Mouse (Mus musculus): ENCODE data around the gene Tenm1. TPM values are rescaled to one million over a fixed set of nuclear protein-coding genes. Genes with fewer than 3 reads are reported as not detected.

Tenm1 gene
- polyA plus RNA-seq, 1 experiment from 2014 or later: 0.72 TPM

GRCm38 (mm10) chrX:42557284-42557683 is 871.6 kb downstream of the Tenm1 start:
- no peaks in the 10 kb centered on the region for H3K4me1 ChIP-seq (ENCODE audit: insufficient read depth, low read length)
- no peak overlapping the region for H3K27ac ChIP-seq (ENCODE audit: low read length)
- no peaks in the 10 kb centered on the region for H3K36me3 ChIP-seq (ENCODE audit: insufficient read depth, low read length)
- no peak overlapping the region for H3K4me2 ChIP-seq (replicated peaks; ENCODE audit: low read depth, low read length)
- H3K9me3 ChIP-seq (ENCODE audit: low read length): no peaks in the 10 kb centered on the region
- ATAC-seq (ENCODE audit: low FRiP score, low TSS enrichment): no peak
- H3K9ac ChIP-seq (replicated peaks; ENCODE audit: low read length): no peak overlapping the region
- no peaks in the 10 kb centered on the region; the same call in 1 of the 2 replicates for H3K27me3 ChIP-seq (ENCODE audit: insufficient read depth, low read length)
- no peak overlapping the region for H3K4me3 ChIP-seq (ENCODE audit: low read length)
- WGBS: 30% methylated on average over 7 of the region's 7 CpGs

GRCm38 (mm10) chrX:42548513-42548912 is 880.4 kb downstream of the Tenm1 start:
- 75% methylated on average over 4 of the region's 4 CpGs for WGBS
- no peak overlapping the region for H3K4me3 ChIP-seq (ENCODE audit: low read length)
- H3K36me3 ChIP-seq (ENCODE audit: insufficient read depth, low read length): no peaks in the 10 kb centered on the region
- no peak overlapping the region for H3K9ac ChIP-seq (replicated peaks; ENCODE audit: low read length)
- no peak overlapping the region for H3K27ac ChIP-seq (ENCODE audit: low read length)
- no peaks in the 10 kb centered on the region for H3K9me3 ChIP-seq (ENCODE audit: low read length)
- H3K4me1 ChIP-seq (ENCODE audit: insufficient read depth, low read length): no peaks in the 10 kb centered on the region
- H3K4me2 ChIP-seq (replicated peaks; ENCODE audit: low read depth, low read length): no peak overlapping the region
- H3K27me3 ChIP-seq (ENCODE audit: insufficient read depth, low read length): no peaks in the 10 kb centered on the region
- no peak for ATAC-seq (ENCODE audit: low FRiP score, low TSS enrichment)

DNA sequence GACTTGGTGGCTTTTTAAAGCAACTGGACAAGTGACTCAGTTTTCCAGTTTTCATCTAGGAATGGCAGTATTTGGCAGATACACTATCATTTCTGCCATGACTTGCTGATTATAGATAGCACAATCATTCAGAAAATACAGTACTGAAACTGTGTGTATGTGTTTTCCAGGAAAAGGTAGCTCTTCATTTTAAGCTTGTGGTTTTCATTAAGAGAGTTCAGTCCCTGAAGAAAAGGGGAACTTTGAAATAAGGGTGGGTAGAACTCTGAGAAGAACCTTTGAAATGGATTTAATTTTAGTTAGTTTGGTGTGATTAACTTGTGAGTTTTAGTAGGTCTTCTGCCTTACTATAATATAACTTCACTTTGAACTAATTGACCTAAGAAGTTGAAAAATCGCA is 883.9 kb downstream of the Tenm1 start:
- H3K4me1 ChIP-seq (ENCODE audit: insufficient read depth, low read length): no peaks in the 10 kb centered on the region
- ATAC-seq (ENCODE audit: low FRiP score, low TSS enrichment): no peak
- 85% methylated on average over 1 of the region's 1 CpGs for WGBS

GRCm38 (mm10) chrX:42540756-42541053 is 888.2 kb downstream of the Tenm1 start:
- H3K4me1 ChIP-seq (ENCODE audit: insufficient read depth, low read length): no peaks in the 10 kb centered on the region
- no peak overlapping the region for H3K9ac ChIP-seq (replicated peaks; ENCODE audit: low read length)
- peak overlapping the region; percentile 40 for H3K4me2 ChIP-seq (replicated peaks; ENCODE audit: low read depth, low read length)
- ATAC-seq (ENCODE audit: low FRiP score, low TSS enrichment): no peak
- H3K4me3 ChIP-seq (ENCODE audit: low read length): peak overlapping the region; percentile 28
- no peaks in the 10 kb centered on the region for H3K36me3 ChIP-seq (ENCODE audit: insufficient read depth, low read length)
- no peak overlapping the region for H3K27ac ChIP-seq (ENCODE audit: low read length)
- 45% methylated on average over 5 of the region's 5 CpGs for WGBS
- H3K27me3 ChIP-seq (ENCODE audit: insufficient read depth, low read length): no peaks in the 10 kb centered on the region
- no peaks in the 10 kb centered on the region for H3K9me3 ChIP-seq (ENCODE audit: low read length)

More for the DNA sequence above, 883.9 kb downstream of the Tenm1 start:
- Histone ChIP-seq H3K36me3 (ENCODE audit: insufficient read depth, low read length) (no peaks in the 10 kb centered on the region), H3K27ac (ENCODE audit: low read length) (no peak overlapping the region), H3K27me3 (ENCODE audit: insufficient read depth, low read length) (no peaks in the 10 kb centered on the region), H3K9ac (replicated peaks; ENCODE audit: low read length) (no peak overlapping the region), H3K9me3 (ENCODE audit: low read length) (no peaks in the 10 kb centered on the region), H3K4me3 (ENCODE audit: low read length) (no peak overlapping the region), H3K4me2 (replicated peaks; ENCODE audit: low read depth, low read length) (no peak overlapping the region)

DNA sequence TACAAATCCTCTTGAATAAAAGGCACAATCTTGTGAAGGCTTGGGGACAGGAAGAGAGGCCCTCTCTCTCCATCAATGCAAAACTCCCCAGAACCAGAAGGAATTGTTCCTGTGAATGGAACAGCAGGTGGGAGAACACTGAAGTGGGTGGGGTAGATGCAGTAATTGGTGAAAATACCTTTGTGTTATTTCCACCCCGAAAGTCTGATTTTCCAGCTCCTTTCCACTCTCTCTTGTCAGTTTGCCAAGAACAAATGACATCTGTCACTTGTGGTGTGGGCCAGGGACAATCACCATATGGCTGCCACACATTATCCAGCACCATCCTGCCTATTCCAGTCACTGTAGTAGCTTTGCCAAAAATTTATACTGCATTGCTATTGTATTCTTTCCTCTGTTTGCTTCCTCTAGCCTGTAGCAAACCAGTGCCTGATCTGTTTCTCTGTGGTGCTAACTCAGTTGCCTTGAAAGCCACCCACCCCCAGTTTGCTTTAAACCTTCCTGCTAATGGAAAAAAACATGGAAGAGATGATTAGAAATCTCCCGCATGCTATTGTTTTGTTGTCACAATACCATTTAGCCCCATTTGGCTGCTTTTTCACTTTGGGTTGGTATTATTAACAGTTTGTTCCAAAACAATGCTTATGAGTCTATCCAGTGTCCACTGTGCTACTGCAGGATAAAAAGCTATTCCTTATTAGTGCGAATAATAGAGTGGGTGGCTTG is 888.7 kb downstream of the Tenm1 start:
- H3K4me2 ChIP-seq (replicated peaks; ENCODE audit: low read depth, low read length): peak overlapping the region; percentile 40

GRCm38 (mm10) chrX:42530703-42531102 is 898.2 kb downstream of the Tenm1 start:
- ATAC-seq (ENCODE audit: low FRiP score, low TSS enrichment): no peak
- Histone ChIP-seq H3K4me2 (replicated peaks; ENCODE audit: low read depth, low read length) (no peak overlapping the region), H3K4me3 (ENCODE audit: low read length) (no peak overlapping the region), H3K4me1 (ENCODE audit: insufficient read depth, low read length) (no peaks in the 10 kb centered on the region), H3K27ac (ENCODE audit: low read length) (no peak overlapping the region), H3K36me3 (ENCODE audit: insufficient read depth, low read length) (no peaks in the 10 kb centered on the region), H3K9me3 (ENCODE audit: low read length) (no peaks in the 10 kb centered on the region), H3K9ac (replicated peaks; ENCODE audit: low read length) (no peak overlapping the region), H3K27me3 (ENCODE audit: insufficient read depth, low read length) (no peaks in the 10 kb centered on the region)
- 88% methylated on average over 4 of the region's 4 CpGs for WGBS

More for the DNA sequence above, 888.7 kb downstream of the Tenm1 start:
- no peak for ATAC-seq (ENCODE audit: low FRiP score, low TSS enrichment)
- peak overlapping the region; percentile 28 for H3K4me3 ChIP-seq (ENCODE audit: low read length)
- no peaks in the 10 kb centered on the region for H3K36me3 ChIP-seq (ENCODE audit: insufficient read depth, low read length)
- 41% methylated on average over 3 of the region's 3 CpGs for WGBS
- H3K9me3 ChIP-seq (ENCODE audit: low read length): no peaks in the 10 kb centered on the region
- H3K9ac ChIP-seq (replicated peaks; ENCODE audit: low read length): no peak overlapping the region
- H3K27me3 ChIP-seq (ENCODE audit: insufficient read depth, low read length): no peaks in the 10 kb centered on the region
- no peaks in the 10 kb centered on the region for H3K4me1 ChIP-seq (ENCODE audit: insufficient read depth, low read length)
- no peak overlapping the region for H3K27ac ChIP-seq (ENCODE audit: low read length)

DNA sequence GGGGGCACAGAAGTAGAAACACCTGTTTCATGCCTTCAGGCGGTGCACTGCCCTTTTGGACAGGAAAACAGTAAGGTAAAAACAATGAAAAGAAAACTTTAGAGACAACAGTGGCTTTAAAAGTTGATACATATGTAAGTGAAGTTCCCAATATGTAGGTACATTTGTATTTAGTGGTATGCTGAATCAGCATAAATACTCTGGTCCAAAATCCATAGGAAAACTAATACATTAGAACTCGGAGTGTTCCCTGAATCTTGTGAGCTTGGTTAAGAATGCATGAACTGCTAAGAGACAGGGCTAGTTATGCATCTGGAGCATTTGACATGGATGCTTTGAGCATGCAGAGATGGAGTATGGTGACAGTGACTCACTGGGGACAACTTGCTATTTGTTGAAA is 906.1 kb downstream of the Tenm1 start:
- H3K4me2 ChIP-seq (replicated peaks; ENCODE audit: low read depth, low read length): no peak overlapping the region
- H3K9me3 ChIP-seq (ENCODE audit: low read length): no peaks in the 10 kb centered on the region
- no peak for ATAC-seq (ENCODE audit: low FRiP score, low TSS enrichment)
- no peak overlapping the region for H3K4me3 ChIP-seq (ENCODE audit: low read length)
- no peaks in the 10 kb centered on the region for H3K27me3 ChIP-seq (ENCODE audit: insufficient read depth, low read length)
- no peak overlapping the region for H3K9ac ChIP-seq (replicated peaks; ENCODE audit: low read length)
- no peak overlapping the region for H3K27ac ChIP-seq (ENCODE audit: low read length)
- H3K36me3 ChIP-seq (ENCODE audit: insufficient read depth, low read length): no peaks in the 10 kb centered on the region
- no peaks in the 10 kb centered on the region for H3K4me1 ChIP-seq (ENCODE audit: insufficient read depth, low read length)
- WGBS: 88% methylated on average over 2 of the region's 2 CpGs

DNA sequence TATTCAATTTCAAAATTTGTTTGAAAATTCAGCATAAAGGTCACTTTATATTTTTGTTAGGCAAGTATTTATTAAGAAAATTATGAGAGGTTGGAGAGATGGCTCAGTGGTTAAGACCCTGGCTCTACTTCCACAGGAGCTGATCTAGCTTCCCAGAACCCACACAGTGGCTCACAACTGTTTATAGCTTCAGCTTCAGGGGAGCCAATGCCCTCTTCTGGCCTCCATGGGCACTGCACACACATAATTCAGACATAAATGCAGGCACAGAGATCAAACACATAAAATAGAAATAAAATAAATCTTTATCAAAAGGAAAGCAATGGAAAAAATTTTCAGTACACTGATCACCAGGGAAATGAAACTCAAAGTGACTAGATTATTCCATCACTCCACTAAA is 916.4 kb downstream of the Tenm1 start:
- Histone ChIP-seq H3K9ac (replicated peaks; ENCODE audit: low read length) (no peak overlapping the region), H3K4me3 (ENCODE audit: low read length) (no peak overlapping the region), H3K27me3 (ENCODE audit: insufficient read depth, low read length) (no peaks in the 10 kb centered on the region), H3K36me3 (ENCODE audit: insufficient read depth, low read length) (no peaks in the 10 kb centered on the region), H3K9me3 (ENCODE audit: low read length) (no peaks in the 10 kb centered on the region), H3K4me2 (replicated peaks; ENCODE audit: low read depth, low read length) (no peak overlapping the region), H3K27ac (ENCODE audit: low read length) (no peak overlapping the region), H3K4me1 (ENCODE audit: insufficient read depth, low read length) (no peaks in the 10 kb centered on the region)
- no peak for ATAC-seq (ENCODE audit: low FRiP score, low TSS enrichment)

- 86% methylated on average over 2 of the region's 2 CpGs for WGBS
Observed at GRCm38 (mm10) chrX:42511105-42511504, 917.8 kb downstream of the Tenm1 start.

GRCm38 (mm10) chrX:42502291-42503043 is 926.5 kb downstream of the Tenm1 start, which contains the start of gene Sh2d1a:
Gene Sh2d1a, plus strand, starts transcription at chrX:42502453.
- H3K36me3 ChIP-seq (ENCODE audit: insufficient read depth, low read length): no peaks in the 10 kb centered on the region
- H3K9ac ChIP-seq (replicated peaks; ENCODE audit: low read length): no peak within 1 kb of the TSS
- no peaks in the 10 kb centered on the region for H3K27me3 ChIP-seq (ENCODE audit: insufficient read depth, low read length)
- no peak within 1 kb of the TSS for H3K4me2 ChIP-seq (replicated peaks; ENCODE audit: low read depth, low read length)
- ATAC-seq (ENCODE audit: low FRiP score, low TSS enrichment): no peak
- H3K4me1 ChIP-seq (ENCODE audit: insufficient read depth, low read length): no peaks in the 10 kb centered on the region
- no peaks in the 10 kb centered on the region for H3K9me3 ChIP-seq (ENCODE audit: low read length)
- 85% methylated on average over 13 of the region's 13 CpGs for WGBS
- no peak within 1 kb of the TSS for H3K27ac ChIP-seq (ENCODE audit: low read length)
- H3K4me3 ChIP-seq (ENCODE audit: low read length): no peak within 1 kb of the TSS

More at GRCm38 (mm10) chrX:42511105-42511504, 917.8 kb downstream of the Tenm1 start:
- Histone ChIP-seq H3K4me2 (replicated peaks; ENCODE audit: low read depth, low read length) (no peak overlapping the region), H3K4me1 (ENCODE audit: insufficient read depth, low read length) (no peaks in the 10 kb centered on the region), H3K27ac (ENCODE audit: low read length) (no peak overlapping the region), H3K36me3 (ENCODE audit: insufficient read depth, low read length) (no peaks in the 10 kb centered on the region), H3K9me3 (ENCODE audit: low read length) (no peaks in the 10 kb centered on the region), H3K4me3 (ENCODE audit: low read length) (no peak overlapping the region), H3K27me3 (ENCODE audit: insufficient read depth, low read length) (no peaks in the 10 kb centered on the region), H3K9ac (replicated peaks; ENCODE audit: low read length) (no peak overlapping the region)
- no peak for ATAC-seq (ENCODE audit: low FRiP score, low TSS enrichment)
